Mouse (Mus musculus): Measurements from ENCODE around the gene Slx4. TPM values are rescaled to one million over a fixed set of nuclear protein-coding genes. Genes with fewer than 3 reads are reported as not detected.

Slx4 gene
- polyA plus RNA-seq, 1 experiment from 2014 or later = 27.8 TPM

DNA sequence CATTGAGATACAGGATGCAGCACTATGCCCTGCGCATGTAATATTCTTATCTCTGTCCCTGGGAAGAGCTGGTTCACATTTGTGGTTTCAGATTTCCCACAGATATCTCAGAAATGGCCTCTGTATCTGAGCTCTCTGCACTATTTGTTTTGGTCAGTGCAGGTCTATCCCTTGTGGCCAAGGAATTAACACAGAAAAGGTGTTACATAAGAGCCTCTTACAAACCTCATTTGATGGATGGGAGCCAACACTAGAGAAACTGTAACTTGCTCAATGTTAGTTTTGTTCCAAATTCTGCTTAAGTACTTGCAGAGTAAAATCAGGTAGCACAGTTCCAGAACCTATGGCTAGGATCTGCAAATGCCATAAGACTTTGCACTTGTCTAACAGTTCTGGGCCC lies 69.5 kb downstream of the Slx4 start:
- no peak for TF ChIP-seq CTCF (IDR thresholded peaks at IDR 0.05; ENCODE audit: low read depth)
- peak; percentile 6 for DNase-seq
- peaks cover 58% of the 10 kb centered on the region; the same call in 1 of the 2 replicates for H3K36me3 ChIP-seq (ENCODE audit: insufficient read depth)

DNA sequence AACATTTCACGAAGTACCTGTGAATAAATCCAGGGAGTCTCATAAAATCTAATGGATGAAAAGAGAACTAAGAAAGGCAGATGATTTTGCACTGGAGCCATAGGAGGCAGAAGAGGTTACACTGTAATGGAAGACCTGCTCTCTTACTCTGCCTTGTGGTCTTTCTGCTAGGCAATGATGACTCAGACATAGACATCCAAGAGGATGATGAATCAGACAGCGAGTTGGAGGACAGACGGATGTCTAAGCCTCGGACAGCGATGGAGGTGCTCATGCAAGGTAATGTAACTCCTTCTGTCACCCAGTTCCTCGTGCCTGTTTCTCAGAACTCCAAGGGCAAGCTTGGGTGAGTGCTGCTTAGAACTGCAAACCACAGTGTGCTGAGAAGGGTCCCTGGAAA lies 70.0 kb downstream of the Slx4 start:
- ATAC-seq (ENCODE audit: insufficient read depth) (no peak), DNase-seq (no peak)
- Histone ChIP-seq H3K4me2 (no peak overlapping the region), H3K9ac (no peak overlapping the region), H3K27me3 (ENCODE audit: insufficient read depth, low read length) (no peaks in the 10 kb centered on the region), H3K4me1 (ENCODE audit: insufficient read depth) (no peaks in the 10 kb centered on the region), H3K36me3 (ENCODE audit: insufficient read depth) (peaks cover 54% of the 10 kb centered on the region; the same call in 1 of the 2 replicates), H3K9me3 (ENCODE audit: low read depth, low read length) (no peaks in the 10 kb centered on the region), H3K27ac (ENCODE audit: low read depth) (no peak overlapping the region), H3K4me3 (ENCODE audit: low read depth, low read length) (no peak overlapping the region)
- TF ChIP-seq CTCF (IDR thresholded peaks at IDR 0.05; ENCODE audit: low read depth) = no peak
- WGBS = 87% methylated on average over 6 of the region's 6 CpGs

More for the DNA sequence above, 69.5 kb downstream of the Slx4 start:
- 86% methylated on average over 1 of the region's 1 CpGs for WGBS
- Histone ChIP-seq H3K9ac (no peak overlapping the region), H3K4me2 (no peak overlapping the region), H3K4me3 (ENCODE audit: low read depth, low read length) (no peak overlapping the region), H3K9me3 (ENCODE audit: low read depth, low read length) (no peaks in the 10 kb centered on the region), H3K4me1 (ENCODE audit: insufficient read depth) (no peaks in the 10 kb centered on the region), H3K27ac (ENCODE audit: low read depth) (no peak overlapping the region), H3K27me3 (ENCODE audit: insufficient read depth, low read length) (no peaks in the 10 kb centered on the region)
- ATAC-seq (ENCODE audit: insufficient read depth) = no peak

DNA sequence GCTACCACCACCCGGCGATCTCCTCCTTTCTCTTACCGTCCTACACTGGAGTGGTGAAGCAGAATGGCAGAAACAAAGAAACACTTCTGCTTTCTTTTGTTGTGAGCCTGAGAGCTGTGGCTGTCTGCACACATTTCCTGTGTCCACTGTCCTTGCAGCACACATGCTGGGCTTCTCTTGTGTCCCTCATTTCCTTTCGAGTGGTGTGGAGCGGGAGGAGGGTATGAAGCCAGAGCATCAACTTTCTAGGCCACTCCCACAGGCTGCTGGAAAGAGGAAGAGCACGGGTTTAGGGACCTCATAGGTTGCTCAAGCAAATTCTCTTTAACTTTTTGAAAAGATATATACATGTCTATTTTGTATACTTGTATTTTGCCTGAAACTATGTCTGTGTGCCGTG lies 74.4 kb downstream of the Slx4 start:
- no peaks in the 10 kb centered on the region for H3K9me3 ChIP-seq (ENCODE audit: low read depth, low read length)
- WGBS = 81% methylated on average over 7 of the region's 7 CpGs
- H3K4me1 ChIP-seq (ENCODE audit: insufficient read depth) = no peaks in the 10 kb centered on the region
- no peak overlapping the region for H3K4me2 ChIP-seq
- TF ChIP-seq CTCF (IDR thresholded peaks at IDR 0.05; ENCODE audit: low read depth) = no peak
- ATAC-seq (ENCODE audit: insufficient read depth) (no peak), DNase-seq (peak; percentile 16)
- no peak overlapping the region for H3K4me3 ChIP-seq (ENCODE audit: low read depth, low read length)
- no peak overlapping the region for H3K9ac ChIP-seq
- H3K27ac ChIP-seq (ENCODE audit: low read depth) = no peak overlapping the region
- H3K27me3 ChIP-seq (ENCODE audit: insufficient read depth, low read length) = no peaks in the 10 kb centered on the region
- H3K36me3 ChIP-seq (ENCODE audit: insufficient read depth) = peaks cover 40% of the 10 kb centered on the region

Other genes starting within 250 kb of the Slx4 start
- gene Olfr15, start 172.9 kb downstream of the Slx4 start, polyA plus RNA-seq (2014; fragmentation: Nextera tagmentation; extraction: Ambion mirVana) = not detected in 2 replicates
- 1.1 and 1.2 TPM in 2 replicates for gene Zfp174, start 156.5 kb downstream of the Slx4 start, polyA plus RNA-seq (2014; fragmentation: Nextera tagmentation; extraction: Ambion mirVana)
- gene Naa60, start 131.4 kb downstream of the Slx4 start, polyA plus RNA-seq (2014; fragmentation: Nextera tagmentation; extraction: Ambion mirVana) = 59.0 and 59.1 TPM in 2 replicates
- 6.2 and 6.5 TPM in 2 replicates for gene Zfp597, start 119.2 kb downstream of the Slx4 start, polyA plus RNA-seq (2014; fragmentation: Nextera tagmentation; extraction: Ambion mirVana)
- gene Gm20695, start 119.1 kb downstream of the Slx4 start, polyA plus RNA-seq (2014; fragmentation: Nextera tagmentation; extraction: Ambion mirVana) = 2.3 and 2.4 TPM in 2 replicates
- 5.8 and 7.2 TPM in 2 replicates for gene 1700037C18Rik, start 95.1 kb downstream of the Slx4 start, polyA plus RNA-seq (2014; fragmentation: Nextera tagmentation; extraction: Ambion mirVana)
- 21.1 and 23.1 TPM in 2 replicates for gene Cluap1, start 95.0 kb downstream of the Slx4 start, polyA plus RNA-seq (2014; fragmentation: Nextera tagmentation; extraction: Ambion mirVana)
- gene Nlrc3, start 27.1 kb downstream of the Slx4 start, polyA plus RNA-seq (2014; fragmentation: Nextera tagmentation; extraction: Ambion mirVana) = 1.6 and 2.0 TPM in 2 replicates
- 4.4 and 4.9 TPM in 2 replicates for gene Dnase1, start 33.2 kb upstream of the Slx4 start, polyA plus RNA-seq (2014; fragmentation: Nextera tagmentation; extraction: Ambion mirVana)
- 94.1 and 97.2 TPM in 2 replicates for gene Trap1, start 74.1 kb upstream of the Slx4 start, polyA plus RNA-seq (2014; fragmentation: Nextera tagmentation; extraction: Ambion mirVana)
- 38.0 and 38.1 TPM in 2 replicates for gene Crebbp, start 210.2 kb upstream of the Slx4 start, polyA plus RNA-seq (2014; fragmentation: Nextera tagmentation; extraction: Ambion mirVana)